Mouse (Mus musculus) erythroblast, embryonic 14.5 days (primary cell): ENCODE measurements around the gene Snrpf.

Experiments
- GATA1 ChIP-seq: IDR thresholded peaks from 2 replicates; pipeline ENCODE4 v1.6.1; 2012; ENCODE audit warnings: low read length, inconsistent platforms, mixed read lengths
- TAL1 ChIP-seq: IDR thresholded peaks from 3 replicates; pipeline ENCODE4 v1.6.1; 2012; ENCODE audit warnings: low read length, inconsistent platforms, mixed read lengths

GRCm38 (mm10) chr10:93588796-93589195 lies 710 bp downstream of the Snrpf start:
- TF ChIP-seq TAL1 (no peak), GATA1 (no peak)
